Mouse (Mus musculus): ENCODE measurements around the gene Lbhd2.
A peak's percentile ranks its signal among the peaks of the same experiment; 100 is the strongest.

The Lbhd2 gene

GRCm38 (mm10) chr12:111406622-111407021 lies at the start of gene Lbhd2:
TSS of gene Lbhd2 (plus strand) at chr12:111406809.
- no peak for DNase-seq (ENCODE audit: extremely low spot score)

GRCm38 (mm10) chr12:111360671-111361070 lies 45.9 kb upstream of the Lbhd2 start:
- DNase-seq (ENCODE audit: extremely low spot score), result no peak

GRCm38 (mm10) chr12:111361319-111362098 lies 45.1 kb upstream of the Lbhd2 start:
- no peak for DNase-seq (ENCODE audit: extremely low spot score)

- no peak for DNase-seq (ENCODE audit: extremely low spot score)
Measured at GRCm38 (mm10) chr12:111364234-111364633, 42.4 kb upstream of the Lbhd2 start.

- no peak for DNase-seq (ENCODE audit: extremely low spot score)
Measured at GRCm38 (mm10) chr12:111367065-111367464, 39.5 kb upstream of the Lbhd2 start.

- no peak for DNase-seq (ENCODE audit: extremely low spot score)
Measured at GRCm38 (mm10) chr12:111370249-111370648, 36.4 kb upstream of the Lbhd2 start.

- DNase-seq (ENCODE audit: extremely low spot score), result no peak
Measured at GRCm38 (mm10) chr12:111371905-111372304, 34.7 kb upstream of the Lbhd2 start.

GRCm38 (mm10) chr12:111373411-111373810 lies 33.2 kb upstream of the Lbhd2 start:
- no peak for DNase-seq (ENCODE audit: extremely low spot score)

- DNase-seq (ENCODE audit: extremely low spot score), result no peak
Measured at GRCm38 (mm10) chr12:111374727-111375126, 31.9 kb upstream of the Lbhd2 start.

- DNase-seq (ENCODE audit: extremely low spot score), result no peak
Measured at GRCm38 (mm10) chr12:111375559-111375958, 31.1 kb upstream of the Lbhd2 start.

- DNase-seq (ENCODE audit: extremely low spot score), result no peak
Measured at GRCm38 (mm10) chr12:111376053-111376452, 30.6 kb upstream of the Lbhd2 start.

GRCm38 (mm10) chr12:111376826-111377331 lies 29.7 kb upstream of the Lbhd2 start:
- peak; percentile 61 for DNase-seq (ENCODE audit: extremely low spot score)

- DNase-seq (ENCODE audit: extremely low spot score), result peak; percentile 94
Measured at GRCm38 (mm10) chr12:111377376-111377973, 29.1 kb upstream of the Lbhd2 start, which contains the start of gene Cdc42bpb. TSS of gene Cdc42bpb (minus strand) at chr12:111377718.

GRCm38 (mm10) chr12:111377986-111378490 lies 28.6 kb upstream of the Lbhd2 start:
- DNase-seq (ENCODE audit: extremely low spot score), result peak; percentile 72

GRCm38 (mm10) chr12:111378812-111379211 lies 27.8 kb upstream of the Lbhd2 start:
- no peak for DNase-seq (ENCODE audit: extremely low spot score)

- DNase-seq (ENCODE audit: extremely low spot score), result no peak
Measured at GRCm38 (mm10) chr12:111385883-111386641, 20.5 kb upstream of the Lbhd2 start.

- DNase-seq (ENCODE audit: extremely low spot score), result no peak
Measured at GRCm38 (mm10) chr12:111386642-111387120, 19.9 kb upstream of the Lbhd2 start.

GRCm38 (mm10) chr12:111387146-111387545 lies 19.5 kb upstream of the Lbhd2 start:
- DNase-seq (ENCODE audit: extremely low spot score), result no peak

- DNase-seq (ENCODE audit: extremely low spot score), result no peak
Measured at GRCm38 (mm10) chr12:111394008-111394407, 12.6 kb upstream of the Lbhd2 start.

- DNase-seq (ENCODE audit: extremely low spot score), result no peak
Measured at GRCm38 (mm10) chr12:111396997-111397396, 9.6 kb upstream of the Lbhd2 start.

GRCm38 (mm10) chr12:111401454-111402184 lies 5.0 kb upstream of the Lbhd2 start:
- peak; percentile 77 for DNase-seq (ENCODE audit: extremely low spot score)
